Mouse (Mus musculus) cerebellum, postnatal 36 days (tissue): ENCODE measurements around the gene Ttf2.

Experiments
- DNase-seq, 2 experiments: peaks; one replicate each; pipeline ENCODE4 v3.0.0; 2021 to 2022; ENCODE audit warnings: mixed read lengths in 2 of 2

Ttf2 gene

GRCm38 (mm10) chr3:100910621-100911020 lies 58.8 kb downstream of the Ttf2 start:
- no peak for DNase-seq

- no peak for DNase-seq
These were observed 60.9 kb downstream of the Ttf2 start for GRCm38 (mm10) chr3:100908594-100908993.

GRCm38 (mm10) chr3:100906916-100907315 lies 62.5 kb downstream of the Ttf2 start:
- DNase-seq, result no peak

- no peak for DNase-seq
These were observed 63.3 kb downstream of the Ttf2 start for GRCm38 (mm10) chr3:100906128-100906527.

GRCm38 (mm10) chr3:100895500-100895899 lies 74.0 kb downstream of the Ttf2 start:
- no peak for DNase-seq

DNA sequence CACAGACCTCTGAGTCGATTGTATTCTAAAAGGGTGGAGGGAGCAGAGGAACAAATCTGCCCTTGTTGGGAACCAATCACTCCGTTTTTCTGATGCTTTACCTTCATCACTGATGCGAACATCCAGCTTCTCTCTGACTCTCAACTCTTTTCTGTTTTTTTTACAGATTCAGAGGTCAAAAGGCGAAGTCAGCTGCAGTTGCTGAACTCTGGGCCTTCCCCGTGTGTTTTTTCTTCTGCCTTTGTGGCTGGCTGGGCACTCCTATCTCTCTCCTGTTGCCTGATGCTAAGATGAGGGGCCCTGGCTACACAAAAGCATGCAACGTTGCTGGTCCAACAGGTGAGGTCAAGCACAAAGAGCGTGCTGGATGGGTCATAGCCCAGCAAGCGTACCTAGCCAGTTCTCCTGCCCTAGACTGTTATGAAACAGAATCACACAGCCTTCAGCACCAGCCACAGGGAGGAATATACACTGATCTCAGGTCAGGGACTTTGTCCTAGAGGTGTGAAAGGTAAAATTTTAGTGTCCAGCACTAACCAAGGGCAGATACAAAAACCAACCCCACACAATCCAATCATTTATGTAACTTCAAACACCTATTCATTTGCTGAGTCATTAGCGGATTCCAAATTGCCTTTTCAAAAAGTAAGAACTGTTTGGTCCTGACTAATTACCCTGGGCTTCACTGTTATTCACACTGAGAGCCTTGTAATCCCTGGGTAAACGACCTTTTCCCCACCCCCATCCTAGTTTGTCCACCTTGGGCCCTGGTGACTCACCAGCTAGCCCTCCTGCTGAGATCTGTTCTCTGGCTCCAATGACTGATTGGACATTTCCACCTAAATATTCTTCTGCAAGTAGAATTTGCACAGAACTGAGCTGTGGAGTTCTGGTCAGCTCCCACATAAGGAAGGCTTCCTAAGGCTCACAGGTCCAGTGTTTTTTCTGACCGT lies 76.8 kb downstream of the Ttf2 start:
- DNase-seq, result peak in 1 of 2 experiments; percentile 13

DNA sequence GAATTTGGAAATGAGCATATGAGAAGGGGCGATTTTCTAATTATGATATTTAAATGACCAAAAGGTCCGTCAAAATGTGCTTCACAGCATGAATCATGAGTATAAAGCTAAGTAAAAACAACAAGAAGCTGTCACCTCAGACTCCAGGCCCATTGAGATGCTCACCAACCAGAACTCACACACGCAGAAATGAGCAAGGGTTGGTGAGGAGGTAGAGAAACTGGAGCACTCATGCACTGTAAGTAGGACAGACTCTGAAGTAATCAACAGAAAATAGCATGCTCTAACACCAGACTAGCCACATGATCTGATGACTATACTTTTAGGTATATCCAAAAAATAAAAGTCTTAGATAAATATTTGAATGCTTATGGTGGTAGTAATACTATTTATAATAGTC lies 79.1 kb downstream of the Ttf2 start:
- DNase-seq, result no peak

GRCm38 (mm10) chr3:100889234-100889633 lies 80.2 kb downstream of the Ttf2 start:
- no peak for DNase-seq
